Mouse (Mus musculus) macrophage (primary cell): ENCODE data around the gene Mrtfb. TPM values are rescaled to one million over a fixed set of nuclear protein-coding genes. Genes with fewer than 3 reads are reported as not detected.
A peak's percentile ranks its signal among the peaks of the same experiment; 100 is the strongest.

Source experiments
- H3K27ac ChIP-seq: fragments of 350-480 bp; formaldehyde crosslinking; 2 replicates; pipeline ENCODE4 v1.9.0; 2021
- H3K36me3 ChIP-seq: fragments of 350-480 bp; formaldehyde crosslinking; 2 replicates; pipeline ENCODE4 v1.9.0; 2021; ENCODE audit errors: inconsistent target
- H3K4me3 ChIP-seq: fragments of 350-480 bp; formaldehyde crosslinking; 2 replicates; pipeline ENCODE4 v1.9.0; 2021; ENCODE audit errors: inconsistent target
- H3K79me2 ChIP-seq: fragments of 350-480 bp; formaldehyde crosslinking; 2 replicates; pipeline ENCODE4 v1.9.0; 2021; ENCODE audit errors: inconsistent target
- WGBS: methylation state at CpG from one replicate; pipeline ENCODE4 v1.1.7; 2026; ENCODE audit warnings: inconsistent platforms; ENCODE audit not compliant: missing documents; 5-methylcytosine and 5-hydroxymethylcytosine counted together
- polyA plus RNA-seq: library from polyadenylated mRNA; stranded (reverse); fragments of 250-400 nt; gene quantifications from 3 replicates; pipeline ENCODE4 v1.2.4, GENCODE M21; 2018; ENCODE audit warnings: inconsistent platforms
- total RNA-seq, 78 experiments: library from RNA; depleted of rRNA; stranded (reverse); fragments of 250-400 nt; gene quantifications; 1 replicate in 9 of 78; 2 replicates in 24 of 78; 3 replicates in 43 of 78; 4 replicates in 2 of 78; pipeline ENCODE4 v1.2.4; 2018; ENCODE audit warnings: inconsistent platforms in 56 of 78

Mrtfb gene
- 100 to 1,000 TPM in 1 of 26 experiments, 10 to 100 TPM in 25; 39.0 to 112 (median 57.9) TPM for total RNA-seq (2018; cell fraction: chromatin; rRNA removed)
- 10 to 100 TPM; 23.1 to 40.5 (median 28.4) TPM for total RNA-seq (2018; cell fraction: cytosol; rRNA removed)
- total RNA-seq (2018; cell fraction: nucleus; rRNA removed): 10 to 100 TPM; 29.6 to 91.0 (median 45.3) TPM
- 15.0 to 27.0 TPM (median 21.2 TPM) in 3 replicates for polyA plus RNA-seq

- Histone ChIP-seq H3K36me3 (no peaks in the 10 kb centered on the region), H3K4me3 (peak within 1 kb of the TSS; percentile 59), H3K79me2 (peaks cover 83% of the 10 kb centered on the region), H3K27ac (peak within 1 kb of the TSS; percentile 32)
- 3% methylated on average over 52 of the region's 56 CpGs for WGBS
Observed at GRCm38 (mm10) chr16:13255855-13256635, at the start of gene Mrtfb. TSS of gene Mrtfb (plus strand) at chr16:13256481.

GRCm38 (mm10) chr16:13207649-13208048 is 48.6 kb upstream of the Mrtfb start:
- Histone ChIP-seq H3K4me3 (no peak overlapping the region), H3K36me3 (no peaks in the 10 kb centered on the region), H3K27ac (no peak overlapping the region), H3K79me2 (no peaks in the 10 kb centered on the region)
- 87% methylated on average over 5 of the region's 5 CpGs for WGBS

GRCm38 (mm10) chr16:13208087-13208486 is 48.2 kb upstream of the Mrtfb start:
- Histone ChIP-seq H3K4me3 (no peak overlapping the region), H3K36me3 (no peaks in the 10 kb centered on the region), H3K79me2 (no peaks in the 10 kb centered on the region), H3K27ac (no peak overlapping the region)
- WGBS: 85% methylated on average over 3 of the region's 3 CpGs

- 98% methylated on average over 4 of the region's 4 CpGs for WGBS
Observed at GRCm38 (mm10) chr16:13212781-13213180, 43.5 kb upstream of the Mrtfb start.

GRCm38 (mm10) chr16:13216116-13216952 is 39.9 kb upstream of the Mrtfb start:
- no peak overlapping the region for H3K4me3 ChIP-seq
- no peak overlapping the region for H3K27ac ChIP-seq
- H3K36me3 ChIP-seq: no peaks in the 10 kb centered on the region
- no peaks in the 10 kb centered on the region for H3K79me2 ChIP-seq
- WGBS: 85% methylated on average over 5 of the region's 5 CpGs

More at GRCm38 (mm10) chr16:13212781-13213180, 43.5 kb upstream of the Mrtfb start:
- no peak overlapping the region for H3K4me3 ChIP-seq
- H3K79me2 ChIP-seq: no peaks in the 10 kb centered on the region
- no peaks in the 10 kb centered on the region for H3K36me3 ChIP-seq
- no peak overlapping the region for H3K27ac ChIP-seq

GRCm38 (mm10) chr16:13217951-13218350 is 38.3 kb upstream of the Mrtfb start:
- Histone ChIP-seq H3K36me3 (no peaks in the 10 kb centered on the region), H3K79me2 (no peaks in the 10 kb centered on the region), H3K4me3 (no peak overlapping the region), H3K27ac (no peak overlapping the region)
- WGBS: 90% methylated on average over 8 of the region's 8 CpGs

GRCm38 (mm10) chr16:13221475-13221874 is 34.8 kb upstream of the Mrtfb start:
- Histone ChIP-seq H3K27ac (no peak overlapping the region), H3K4me3 (no peak overlapping the region), H3K79me2 (no peaks in the 10 kb centered on the region), H3K36me3 (no peaks in the 10 kb centered on the region)
- WGBS: 0% methylated on average over 1 of the region's 1 CpGs

- no peak overlapping the region for H3K27ac ChIP-seq
- H3K36me3 ChIP-seq: no peaks in the 10 kb centered on the region
- WGBS: 98% methylated on average over 7 of the region's 7 CpGs
- H3K4me3 ChIP-seq: no peak overlapping the region
- no peaks in the 10 kb centered on the region for H3K79me2 ChIP-seq
Observed at GRCm38 (mm10) chr16:13232043-13232442, 24.2 kb upstream of the Mrtfb start.

- no peaks in the 10 kb centered on the region for H3K36me3 ChIP-seq
- H3K27ac ChIP-seq: no peak overlapping the region
- no peaks in the 10 kb centered on the region for H3K79me2 ChIP-seq
- no peak overlapping the region for H3K4me3 ChIP-seq
- WGBS: 72% methylated on average over 14 of the region's 14 CpGs
Observed at GRCm38 (mm10) chr16:13232912-13233802, 23.1 kb upstream of the Mrtfb start.

GRCm38 (mm10) chr16:13239039-13239438 is 17.2 kb upstream of the Mrtfb start:
- 8% methylated on average over 4 of the region's 4 CpGs for WGBS
- Histone ChIP-seq H3K4me3 (no peak overlapping the region), H3K36me3 (no peaks in the 10 kb centered on the region), H3K27ac (peak overlapping the region; percentile 70), H3K79me2 (no peaks in the 10 kb centered on the region)

GRCm38 (mm10) chr16:13239544-13239943 is 16.7 kb upstream of the Mrtfb start:
- Histone ChIP-seq H3K79me2 (no peaks in the 10 kb centered on the region), H3K36me3 (no peaks in the 10 kb centered on the region), H3K27ac (peak overlapping the region; percentile 70), H3K4me3 (no peak overlapping the region)
- 63% methylated on average over 2 of the region's 2 CpGs for WGBS

- Histone ChIP-seq H3K36me3 (no peaks in the 10 kb centered on the region), H3K79me2 (no peaks in the 10 kb centered on the region), H3K27ac (peak overlapping the region; percentile 70), H3K4me3 (no peak overlapping the region)
- 41% methylated on average over 7 of the region's 7 CpGs for WGBS
Observed at GRCm38 (mm10) chr16:13240326-13240725, 16.0 kb upstream of the Mrtfb start.

- 0 out of 2 replicates have a peak overlapping the region, but pooled peaks have one; percentile 89 for H3K27ac ChIP-seq
- no peaks in the 10 kb centered on the region for H3K36me3 ChIP-seq
- 92% methylated on average over 4 of the region's 4 CpGs for WGBS
- no peak overlapping the region for H3K4me3 ChIP-seq
- peaks cover 36% of the 10 kb centered on the region for H3K79me2 ChIP-seq
Observed at GRCm38 (mm10) chr16:13245658-13246057, 10.6 kb upstream of the Mrtfb start.

- WGBS: 33% methylated on average over 3 of the region's 3 CpGs
- peaks cover 48% of the 10 kb centered on the region for H3K79me2 ChIP-seq
- H3K27ac ChIP-seq: peak overlapping the region; percentile 89
- H3K4me3 ChIP-seq: peak overlapping the region; percentile 22
- no peaks in the 10 kb centered on the region for H3K36me3 ChIP-seq
Observed at GRCm38 (mm10) chr16:13246855-13247254, 9.4 kb upstream of the Mrtfb start.
